Mouse (Mus musculus) heart, postnatal 0 days (tissue): ENCODE measurements around the gene Chn2.

ENCODE experiments used
- CTCF ChIP-seq: IDR thresholded peaks from 2 replicates; pipeline ENCODE4 v1.5.1; 2016; ENCODE audit warnings: antibody characterized with exemption, control low read depth, low read depth
- EP300 ChIP-seq: IDR thresholded peaks from 2 replicates; pipeline ENCODE4 v1.6.1; 2016; ENCODE audit warnings: antibody characterized with exemption, low read depth

DNA sequence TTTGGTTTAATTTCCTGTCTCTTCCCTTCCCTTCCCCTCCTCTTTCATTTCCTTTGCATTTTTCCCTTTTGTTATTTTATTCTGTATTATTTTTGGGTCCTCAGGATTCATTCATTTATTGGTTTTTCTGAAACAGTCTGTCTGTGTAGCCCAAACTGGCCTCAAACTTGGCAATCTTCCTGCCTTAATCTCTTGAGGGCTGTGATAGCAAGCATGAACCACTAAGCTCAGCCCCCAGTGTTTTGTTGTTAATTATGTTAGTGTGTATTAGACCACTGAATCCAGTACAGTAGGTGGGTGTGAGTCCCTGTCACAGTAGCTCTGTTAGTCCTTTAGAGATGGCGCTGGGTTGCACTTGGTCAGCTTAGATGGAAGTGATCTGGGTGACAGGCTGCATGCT is 93.2 kb downstream of the Chn2 start:
- TF ChIP-seq CTCF (no peak), EP300 (no peak)
